In genomic region chr14:54023552-54023951, GRCm38 (mm10) we compare ENCODE assay signal across 22 mouse cellular contexts.
DNase-seq lines count a peak whose midpoint lies in the region; ATAC-seq and TF ChIP-seq lines count a peak whose summit lies in the region.
"Had no signal": no experiment of that assay in that cellular context is flagged by ENCODE, and none has a peak within 500 bp of the region (broad histone marks: within the 10 kb centered on the region; RNA-seq: fewer than 3 reads in every experiment).

No protein-coding gene starts in this region.

- H3K27me3 ChIP-seq in kidney, postnatal 0 days (ENCODE audit: insufficient read depth, low read length), result no peaks in the 10 kb centered on the region
- no peaks in the 10 kb centered on the region for H3K27me3 ChIP-seq in limb, embryonic 11.5 days (ENCODE audit: control insufficient read depth, insufficient read depth, low read length)
- H3K27me3 ChIP-seq in liver, embryonic 12.5 days (replicated peaks), result no peaks in the 10 kb centered on the region
- H3K27me3 ChIP-seq: CH12.LX; embryonic facial prominence, embryonic 13.5 days; forebrain, embryonic 13.5 days; hindbrain, embryonic 15.5 days; limb, embryonic 15.5 days; liver, embryonic 15.5 days; midbrain, embryonic 13.5 days had no signal

- no peak overlapping the region for H3K4me2 ChIP-seq in kidney, postnatal 0 days (ENCODE audit: low read length)
- H3K4me2 ChIP-seq in limb, embryonic 11.5 days (ENCODE audit: low read depth, severe bottlenecking), result no peak overlapping the region
- no peak overlapping the region for H3K4me2 ChIP-seq in liver, embryonic 12.5 days
- H3K4me2 ChIP-seq: embryonic facial prominence, embryonic 13.5 days; forebrain, embryonic 13.5 days; hindbrain, embryonic 15.5 days; limb, embryonic 15.5 days; liver, embryonic 15.5 days; midbrain, embryonic 13.5 days had no signal

- no peak overlapping the region for H3K4me3 ChIP-seq in kidney, postnatal 0 days (replicated peaks; ENCODE audit: low read depth, low read length)
- no peak overlapping the region for H3K4me3 ChIP-seq in limb, embryonic 11.5 days (ENCODE audit: low read depth, low read length)
- no peak overlapping the region for H3K4me3 ChIP-seq in left cerebral cortex, adult 2 months
- no peak overlapping the region for H3K4me3 ChIP-seq in liver, embryonic 12.5 days
- H3K4me3 ChIP-seq: embryonic facial prominence, embryonic 13.5 days; forebrain, embryonic 13.5 days; gastrocnemius, adult 2 months; hindbrain, embryonic 15.5 days; limb, embryonic 15.5 days; liver, embryonic 15.5 days; midbrain, embryonic 13.5 days had no signal

- ATAC-seq in kidney, postnatal 0 days (replicated peaks; ENCODE audit: low FRiP score, low read depth), result no peak
- no peak for ATAC-seq in limb, embryonic 11.5 days (ENCODE audit: insufficient number of reproducible peaks, low FRiP score, low TSS enrichment, low read depth)
- ATAC-seq in liver, embryonic 12.5 days, result no peak
- ATAC-seq: forebrain, embryonic 13.5 days; intestine, postnatal 0 days; midbrain, embryonic 13.5 days; Patski had no signal

- H3K36me3 ChIP-seq in kidney, postnatal 0 days (ENCODE audit: insufficient read depth, low read length), result no peaks in the 10 kb centered on the region
- H3K36me3 ChIP-seq in limb, embryonic 11.5 days (ENCODE audit: control insufficient read depth, insufficient read depth, low read length), result no peaks in the 10 kb centered on the region
- no peaks in the 10 kb centered on the region for H3K36me3 ChIP-seq in liver, embryonic 12.5 days
- H3K36me3 ChIP-seq: embryonic facial prominence, embryonic 13.5 days; G1E; hindbrain, embryonic 15.5 days; limb, embryonic 15.5 days; liver, embryonic 15.5 days; midbrain, embryonic 13.5 days had no signal

- no peak overlapping the region for H3K27ac ChIP-seq in kidney, postnatal 0 days
- no peak overlapping the region for H3K27ac ChIP-seq in limb, embryonic 11.5 days (replicated peaks; ENCODE audit: low read depth, low read length)
- no peak overlapping the region for H3K27ac ChIP-seq in left cerebral cortex, adult 2 months
- H3K27ac ChIP-seq in liver, embryonic 12.5 days, result no peak overlapping the region
- H3K27ac ChIP-seq: embryonic facial prominence, embryonic 13.5 days; forebrain, embryonic 13.5 days; gastrocnemius, adult 2 months; hindbrain, embryonic 15.5 days; limb, embryonic 15.5 days; liver, embryonic 15.5 days; midbrain, embryonic 13.5 days had no signal

- H3K4me1 ChIP-seq in kidney, postnatal 0 days (replicated peaks; ENCODE audit: insufficient read depth, low read length), result no peaks in the 10 kb centered on the region
- peaks cover 12% of the 10 kb centered on the region; the same call in 1 of the 2 replicates for H3K4me1 ChIP-seq in limb, embryonic 11.5 days (ENCODE audit: control insufficient read depth, insufficient read depth, low read length)
- no peaks in the 10 kb centered on the region for H3K4me1 ChIP-seq in liver, embryonic 12.5 days
- H3K4me1 ChIP-seq: embryonic facial prominence, embryonic 13.5 days; forebrain, embryonic 13.5 days; hindbrain, embryonic 15.5 days; limb, embryonic 15.5 days; liver, embryonic 15.5 days; midbrain, embryonic 13.5 days had no signal

- WGBS in kidney, postnatal 0 days, result 44% methylated on average over 4 of the region's 4 CpGs
- 35% methylated on average over 4 of the region's 4 CpGs for WGBS in limb, embryonic 11.5 days
- 56% methylated on average over 4 of the region's 4 CpGs for WGBS in liver, embryonic 12.5 days (ENCODE audit: insufficient replicate concordance)

- peak; percentile 83 for DNase-seq in kidney, postnatal 0 days (ENCODE audit: low spot score)
- DNase-seq in kidney, postnatal 25 days, result no peak
- peak; percentile 57 for DNase-seq in forelimb bud, embryonic 11.5 days (ENCODE audit: low read depth, low spot score)
- peak; percentile 58 for DNase-seq in limb, embryonic 11.5 days (ENCODE audit: low spot score)
- DNase-seq in lung, postnatal 14 days, result peak; percentile 26
- no peak for DNase-seq in left cerebral cortex, adult 2 months (ENCODE audit: extremely low spot score in 1 of 2, low spot score in 2 of 2)
- DNase-seq in left cerebral cortex, adult 9 months (ENCODE audit: low spot score in 2 of 2), result no peak
- DNase-seq: adrenal gland, postnatal 36 days; B cell, adult 2 months; cerebellum, adult 9-10 months; gastrocnemius, adult 2 months had no signal

- TF ChIP-seq CTCF in kidney, postnatal 0 days (IDR thresholded peaks at IDR 0.05; ENCODE audit: low read depth), result no peak
- TF ChIP-seq CTCF in left cerebral cortex, adult 2 months (IDR thresholded peaks at IDR 0.05), result no peak

- H3K9me3 ChIP-seq in kidney, postnatal 0 days (replicated peaks; ENCODE audit: low read length), result no peaks in the 10 kb centered on the region
- no peaks in the 10 kb centered on the region for H3K9me3 ChIP-seq in limb, embryonic 11.5 days (ENCODE audit: control insufficient read depth, low read length)
- no peaks in the 10 kb centered on the region for H3K9me3 ChIP-seq in liver, embryonic 12.5 days (replicated peaks)
- H3K9me3 ChIP-seq: embryonic facial prominence, embryonic 13.5 days; forebrain, embryonic 13.5 days; G1E; hindbrain, embryonic 15.5 days; limb, embryonic 15.5 days; liver, embryonic 15.5 days; midbrain, embryonic 13.5 days had no signal

- H3K9ac ChIP-seq in kidney, postnatal 0 days (ENCODE audit: low read depth, low read length), result no peak overlapping the region
- H3K9ac ChIP-seq in limb, embryonic 11.5 days (ENCODE audit: low read length), result no peak overlapping the region
- H3K9ac ChIP-seq in liver, embryonic 12.5 days, result no peak overlapping the region
- H3K9ac ChIP-seq: embryonic facial prominence, embryonic 13.5 days; forebrain, embryonic 13.5 days; hindbrain, embryonic 15.5 days; limb, embryonic 15.5 days; liver, embryonic 15.5 days; midbrain, embryonic 13.5 days had no signal

- intact Hi-C loops in left cerebral cortex, adult 2 months (cut with DNase I), result no loop called here

Comparison
In these comparisons a context has a peak if more than half of its experiments do, and no peak if none do; other contexts are left out.
1. DNase-seq: peak in kidney, postnatal 0 days (single experiment), forelimb bud, embryonic 11.5 days (single experiment), limb, embryonic 11.5 days (single experiment) and lung, postnatal 14 days (single experiment); none in kidney, postnatal 25 days (0 of 2), left cerebral cortex, adult 2 months (0 of 2) and left cerebral cortex, adult 9 months (0 of 2).